Mouse (Mus musculus) heart, embryonic 13.5 days (tissue): Measurements from ENCODE around the gene Kdelr2. TPM values are rescaled to one million over a fixed set of nuclear protein-coding genes. Genes with fewer than 3 reads are reported as not detected.

ENCODE experiments used
- polyA plus RNA-seq: library from polyadenylated mRNA; unstranded; fragments of >200 nt; fragmentation: Nextera tagmentation; extraction: Ambion mirVana; gene quantifications from 2 replicates; pipeline ENCODE4 v1.2.1, GENCODE M21; 2015

The Kdelr2 gene
- polyA plus RNA-seq, 1 experiment from 2014 or later: 258 TPM

Other genes with a start within 250 kb of the Kdelr2 start
- 7.2 and 7.8 TPM in 2 replicates for gene Rbak, start 223.1 kb upstream of the Kdelr2 start, polyA plus RNA-seq
- not detected in 2 replicates for gene Spdye4b, start 222.8 kb upstream of the Kdelr2 start, polyA plus RNA-seq
- gene Spdye4a, start 176.9 kb upstream of the Kdelr2 start, polyA plus RNA-seq: not detected in 2 replicates
- gene Zfp12, start 168.7 kb upstream of the Kdelr2 start, polyA plus RNA-seq: 7.0 and 7.9 TPM in 2 replicates
- 1.5 and 1.8 TPM in 2 replicates for gene Zfp316, start 133.8 kb upstream of the Kdelr2 start, polyA plus RNA-seq
- gene Zfp853, start 110.2 kb upstream of the Kdelr2 start, polyA plus RNA-seq: 0.05 TPM in 1 of 2 replicates, not detected in the other
- 22.6 and 22.7 TPM in 2 replicates for gene E130309D02Rik, start 88.5 kb upstream of the Kdelr2 start, polyA plus RNA-seq
- 50.5 and 57.1 TPM in 2 replicates for gene Zdhhc4, start 74.6 kb upstream of the Kdelr2 start, polyA plus RNA-seq
- gene Grid2ip, start 46.5 kb upstream of the Kdelr2 start, polyA plus RNA-seq: 0.14 TPM in 1 of 2 replicates, not detected in the other
- 9.0 and 9.1 TPM in 2 replicates for gene Daglb, start 60.7 kb downstream of the Kdelr2 start, polyA plus RNA-seq
- 352 and 355 TPM in 2 replicates for gene Rac1, start 124.2 kb downstream of the Kdelr2 start, polyA plus RNA-seq
- gene Cyth3, start 218.6 kb downstream of the Kdelr2 start, polyA plus RNA-seq: 36.8 and 41.4 TPM in 2 replicates